Mouse (Mus musculus): ENCODE data around the gene Arfgef3.
A peak's percentile ranks its signal among the peaks of the same experiment; 100 is the strongest.
"Not testable (repeated sequence)": the region's sequence is repeated elsewhere in the genome, so short reads cannot be mapped to it uniquely, and the experiment has no call there.

The Arfgef3 gene

GRCm38 (mm10) chr10:18680661-18681384 lies 62.9 kb downstream of the Arfgef3 start:
- no peak for DNase-seq

- no peak for DNase-seq
Measured at GRCm38 (mm10) chr10:18678836-18679235, 64.9 kb downstream of the Arfgef3 start.

GRCm38 (mm10) chr10:18664794-18665193 lies 79.0 kb downstream of the Arfgef3 start:
- DNase-seq: no peak

GRCm38 (mm10) chr10:18664016-18664415 lies 79.7 kb downstream of the Arfgef3 start:
- no peak for DNase-seq

- DNase-seq: no peak
Measured at GRCm38 (mm10) chr10:18661606-18662220, 82.0 kb downstream of the Arfgef3 start.

GRCm38 (mm10) chr10:18660998-18661397 lies 82.8 kb downstream of the Arfgef3 start:
- no peak for DNase-seq

GRCm38 (mm10) chr10:18657588-18657987 lies 86.2 kb downstream of the Arfgef3 start:
- peak; percentile 30 for DNase-seq

- no peak for DNase-seq
Measured at GRCm38 (mm10) chr10:18647069-18647468, 96.7 kb downstream of the Arfgef3 start.

GRCm38 (mm10) chr10:18646035-18646434 lies 97.7 kb downstream of the Arfgef3 start:
- DNase-seq: no peak

- DNase-seq: no peak
Measured at GRCm38 (mm10) chr10:18644346-18644745, 99.4 kb downstream of the Arfgef3 start.

- peak; percentile 47 for DNase-seq
Measured at GRCm38 (mm10) chr10:18643506-18643905, 100.2 kb downstream of the Arfgef3 start.

- no peak for DNase-seq
Measured at GRCm38 (mm10) chr10:18642854-18643253, 100.9 kb downstream of the Arfgef3 start.

GRCm38 (mm10) chr10:18640596-18640995 lies 103.2 kb downstream of the Arfgef3 start:
- DNase-seq: no peak

- DNase-seq: peak; percentile 24
Measured at GRCm38 (mm10) chr10:18635450-18635849, 108.3 kb downstream of the Arfgef3 start.

- peak; percentile 55 for DNase-seq
Measured at GRCm38 (mm10) chr10:18634405-18634985, 109.3 kb downstream of the Arfgef3 start.

- DNase-seq: no peak
Measured at GRCm38 (mm10) chr10:18630498-18630897, 113.3 kb downstream of the Arfgef3 start.

- DNase-seq: no peak
Measured at GRCm38 (mm10) chr10:18627530-18627929, 116.2 kb downstream of the Arfgef3 start.

GRCm38 (mm10) chr10:18612796-18613195 lies 131.0 kb downstream of the Arfgef3 start:
- DNase-seq: no peak

GRCm38 (mm10) chr10:18604827-18605535 lies 138.8 kb downstream of the Arfgef3 start:
- not testable (repeated sequence) for DNase-seq

GRCm38 (mm10) chr10:18602030-18602429 lies 141.7 kb downstream of the Arfgef3 start:
- peak; percentile 52 for DNase-seq

- DNase-seq: peak; percentile 17
Measured at GRCm38 (mm10) chr10:18597601-18598000, 146.1 kb downstream of the Arfgef3 start.

- DNase-seq: no peak
Measured at GRCm38 (mm10) chr10:18589455-18589854, 154.3 kb downstream of the Arfgef3 start.

- no peak for DNase-seq
Measured at GRCm38 (mm10) chr10:18584188-18584587, 159.6 kb downstream of the Arfgef3 start.

Measured in cerebellum, adult 9-11 months (tissue).